Mouse (Mus musculus): ENCODE data around the gene Phf6. TPM values are rescaled to one million over a fixed set of nuclear protein-coding genes. Genes with fewer than 3 reads are reported as not detected.
"Not testable (repeated sequence)": the region's sequence is repeated elsewhere in the genome, so short reads cannot be mapped to it uniquely, and the experiment has no call there.

Gene Phf6
- total RNA-seq, 2 experiments from 2014 or later = 19.2 to 20.5 TPM

GRCm38 (mm10) chrX:52972680-52973079, 60.6 kb downstream of the Phf6 start:
- no peak for DNase-seq (ENCODE audit: low spot score in 2 of 2)

DNA sequence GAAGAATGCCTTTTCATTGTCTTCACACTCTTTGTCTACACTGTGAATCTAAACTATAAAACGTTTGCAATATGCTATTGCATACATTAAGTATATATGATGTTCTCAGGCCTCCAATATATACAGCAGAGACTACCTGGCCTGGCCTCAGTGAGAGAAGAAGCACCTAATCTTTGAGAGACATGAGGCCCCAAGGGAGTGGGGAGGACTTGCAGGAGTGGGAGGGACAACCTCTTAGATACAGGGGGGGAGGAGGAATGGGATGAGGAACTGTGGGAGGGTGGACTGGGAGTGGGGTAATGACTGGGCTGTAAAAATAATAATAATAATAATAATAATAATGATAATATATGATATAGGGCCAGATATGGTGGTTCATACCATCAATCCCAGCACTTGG, 66.5 kb downstream of the Phf6 start:
- no peak for DNase-seq (ENCODE audit: low spot score in 2 of 2)

GRCm38 (mm10) chrX:52981378-52981777, 69.3 kb downstream of the Phf6 start:
- no peak for DNase-seq (ENCODE audit: low spot score in 2 of 2)

- DNase-seq (ENCODE audit: low spot score in 2 of 2) = peak; percentile 74 to 87
Measured at GRCm38 (mm10) chrX:52987905-52988783, 76.1 kb downstream of the Phf6 start, which contains the start of gene Hprt. Gene Hprt (plus strand): TSS chrX:52988137.

GRCm38 (mm10) chrX:52994726-52995125, 82.7 kb downstream of the Phf6 start:
- DNase-seq (ENCODE audit: low spot score in 2 of 2) = not testable (repeated sequence)

DNA sequence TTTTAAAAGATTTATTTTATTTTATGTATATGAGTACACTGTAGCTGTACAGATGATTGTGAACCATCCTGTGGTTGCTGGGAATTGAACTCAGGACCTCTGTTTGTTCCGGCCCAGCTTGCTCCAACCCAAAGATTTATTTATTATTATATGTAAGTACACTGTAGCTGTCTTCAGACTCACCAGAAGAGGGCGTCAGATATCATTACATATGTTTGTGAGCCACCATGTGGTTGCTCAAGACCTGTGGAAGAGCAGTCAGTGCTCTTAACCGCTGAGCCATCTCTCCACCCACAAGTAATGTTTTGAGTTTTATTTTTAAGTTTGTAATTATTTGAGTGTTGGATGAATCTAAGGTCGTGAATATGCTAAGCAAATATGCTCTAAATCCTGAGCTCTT, 92.8 kb downstream of the Phf6 start:
- not testable (repeated sequence) for DNase-seq (ENCODE audit: low spot score in 2 of 2)

- peak in 1 of 2 experiments; percentile 42 for DNase-seq (ENCODE audit: low spot score in 2 of 2)
Measured at GRCm38 (mm10) chrX:53006062-53006461, 94.0 kb downstream of the Phf6 start.

Other genes starting within 250 kb of the Phf6 start
- 1 to 10 TPM; 2.3 to 2.8 TPM for gene Ccdc160, start 121.1 kb upstream of the Phf6 start, total RNA-seq (2021)
- 100 to 1,000 TPM; 125 to 154 TPM for gene Hprt, start 75.9 kb downstream of the Phf6 start, total RNA-seq (2021)

Data from layer of hippocampus, adult 18-20 months (tissue).